Mouse (Mus musculus) urinary bladder, postnatal 25 days (tissue): ENCODE measurements around the gene Hsd17b3.

Source experiments
- DNase-seq: peaks from one replicate; pipeline ENCODE4 v3.0.0; 2022; ENCODE audit warnings: low spot score

The Hsd17b3 gene

GRCm38 (mm10) chr13:64089130-64089529 lies at the start of gene Hsd17b3:
Hsd17b3 (minus strand) TSS chr13:64089230.
- DNase-seq = no peak

GRCm38 (mm10) chr13:64129616-64130375 lies 40.8 kb upstream of the Hsd17b3 start:
- DNase-seq = peak; percentile 26

GRCm38 (mm10) chr13:64128858-64129615 lies 40.0 kb upstream of the Hsd17b3 start, which contains the start of gene Slc35d2:
Slc35d2 (minus strand) TSS chr13:64129368.
- peak; percentile 75 for DNase-seq

- no peak for DNase-seq
Measured at GRCm38 (mm10) chr13:64126316-64126715, 37.3 kb upstream of the Hsd17b3 start.

GRCm38 (mm10) chr13:64124886-64125285 lies 35.9 kb upstream of the Hsd17b3 start:
- DNase-seq = no peak

GRCm38 (mm10) chr13:64123491-64124188 lies 34.6 kb upstream of the Hsd17b3 start:
- no peak for DNase-seq

GRCm38 (mm10) chr13:64120760-64121159 lies 31.7 kb upstream of the Hsd17b3 start:
- DNase-seq = no peak

- DNase-seq = no peak
Measured at GRCm38 (mm10) chr13:64117442-64117841, 28.4 kb upstream of the Hsd17b3 start.

- no peak for DNase-seq
Measured at GRCm38 (mm10) chr13:64110421-64110820, 21.4 kb upstream of the Hsd17b3 start.

GRCm38 (mm10) chr13:64108381-64108850 lies 19.4 kb upstream of the Hsd17b3 start:
- no peak for DNase-seq

- DNase-seq = no peak
Measured at GRCm38 (mm10) chr13:64107535-64107934, 18.5 kb upstream of the Hsd17b3 start.

GRCm38 (mm10) chr13:64107105-64107504 lies 18.1 kb upstream of the Hsd17b3 start:
- DNase-seq = no peak

- no peak for DNase-seq
Measured at GRCm38 (mm10) chr13:64105690-64106089, 16.7 kb upstream of the Hsd17b3 start.

- DNase-seq = peak; percentile 32
Measured at GRCm38 (mm10) chr13:64100186-64100585, 11.2 kb upstream of the Hsd17b3 start.

GRCm38 (mm10) chr13:64098992-64099391 lies 10.0 kb upstream of the Hsd17b3 start:
- peak; percentile 13 for DNase-seq

GRCm38 (mm10) chr13:64093341-64093740 lies 4.3 kb upstream of the Hsd17b3 start:
- peak; percentile 74 for DNase-seq

- no peak for DNase-seq
Measured at GRCm38 (mm10) chr13:64092752-64093151, 3.7 kb upstream of the Hsd17b3 start.

- DNase-seq = no peak
Measured at GRCm38 (mm10) chr13:64092141-64092540, 3.1 kb upstream of the Hsd17b3 start.

- DNase-seq = no peak
Measured at GRCm38 (mm10) chr13:64091006-64091405, 2.0 kb upstream of the Hsd17b3 start.

- DNase-seq = no peak
Measured at GRCm38 (mm10) chr13:64090278-64090677, 1.2 kb upstream of the Hsd17b3 start.

GRCm38 (mm10) chr13:64088057-64088456 lies 973 bp downstream of the Hsd17b3 start:
- DNase-seq = no peak

- DNase-seq = no peak
Measured at GRCm38 (mm10) chr13:64086036-64086435, 3.0 kb downstream of the Hsd17b3 start.
